Mouse (Mus musculus): ENCODE measurements around the gene Agbl1.

DNA sequence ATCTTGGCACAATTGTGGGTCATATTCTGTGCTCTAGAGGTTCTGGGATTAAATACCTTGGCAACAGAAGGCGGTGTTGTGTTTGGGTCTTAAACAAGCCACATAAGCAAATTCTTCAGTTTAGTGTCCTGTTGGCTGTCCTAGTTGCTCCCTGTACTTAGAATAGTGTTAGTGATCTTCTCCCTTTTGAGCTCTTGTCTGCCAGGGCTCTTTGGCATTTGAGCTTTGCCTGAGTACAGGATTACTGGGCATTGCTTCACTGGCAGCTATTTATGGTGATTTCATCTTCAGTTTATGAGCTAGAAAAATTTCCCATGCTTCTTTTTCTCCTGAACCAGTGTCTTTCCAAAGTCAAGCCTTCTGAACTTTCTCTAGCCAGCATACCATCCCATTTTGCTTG is 111.9 kb downstream of the Agbl1 start:
- TF ChIP-seq CTCF (IDR thresholded peaks at IDR 0.05; ENCODE audit: borderline replicate concordance, insufficient read depth, low read length) (no peak), POLR2A (IDR thresholded peaks at IDR 0.05; ENCODE audit: low read depth, low read length) (no peak)

Measured in embryonic fibroblast, embryonic 13.5 days (primary cell).